Mouse (Mus musculus): Measurements from ENCODE around the gene Cacna1a. TPM values are rescaled to one million over a fixed set of nuclear protein-coding genes. Genes with fewer than 3 reads are reported as not detected.

Cacna1a gene
- polyA plus RNA-seq, 1 experiment = 10.5 TPM

DNA sequence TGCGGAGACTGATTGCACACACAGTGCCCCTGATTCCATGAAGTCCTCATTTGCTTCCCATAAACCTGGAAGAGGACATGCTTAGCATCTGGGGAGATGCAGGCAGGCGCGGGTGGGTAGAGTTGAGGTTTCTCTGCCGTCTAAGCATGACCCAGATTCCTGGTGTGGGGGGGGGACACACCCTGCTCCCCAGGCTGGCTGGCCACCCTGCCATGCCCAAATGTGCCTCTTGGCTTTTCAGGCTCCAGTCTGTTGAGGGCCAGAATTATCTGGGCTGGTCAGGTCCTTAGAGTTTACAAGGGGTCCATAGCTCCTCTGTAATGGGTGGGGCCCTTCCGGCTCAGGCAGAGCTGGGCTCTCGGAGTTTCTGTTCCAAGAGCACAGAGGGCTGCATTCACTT, 28.7 kb downstream of the Cacna1a start:
- H3K27me3 ChIP-seq (ENCODE audit: control insufficient read depth, insufficient read depth, low read length) = peaks cover 8% of the 10 kb centered on the region; the same call in 1 of the 2 replicates

DNA sequence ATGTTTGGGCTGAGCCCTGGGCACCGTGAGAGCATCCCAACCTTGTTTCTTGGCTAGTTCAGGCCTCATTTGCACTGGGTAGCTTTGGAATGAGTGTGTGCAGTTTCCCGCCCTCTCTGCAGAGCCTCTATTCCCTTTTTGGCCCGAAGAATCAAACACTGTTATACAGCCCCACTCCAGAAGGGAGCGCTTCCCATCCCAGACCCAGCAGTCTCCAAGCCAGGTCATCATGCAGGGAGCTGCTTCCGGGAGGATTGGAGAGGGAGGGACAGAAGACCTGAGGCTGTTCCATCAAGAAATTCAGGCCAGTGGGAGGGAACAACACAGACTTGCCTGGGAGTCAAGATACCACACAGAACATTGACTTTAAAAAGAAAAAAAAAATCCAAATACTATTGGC, 29.6 kb downstream of the Cacna1a start:
- Histone ChIP-seq H3K36me3 (ENCODE audit: control insufficient read depth, insufficient read depth, low read length) (no peaks in the 10 kb centered on the region), H3K27ac (ENCODE audit: control insufficient read depth, insufficient read depth, low read length) (no peak overlapping the region), H3K4me3 (ENCODE audit: control insufficient read depth, insufficient read depth, low read length) (no peak overlapping the region), H3K27me3 (ENCODE audit: control insufficient read depth, insufficient read depth, low read length) (peaks cover 8% of the 10 kb centered on the region; the same call in 1 of the 2 replicates), H3K4me1 (replicated peaks; ENCODE audit: control insufficient read depth, insufficient read depth, low read length) (no peaks in the 10 kb centered on the region)
- WGBS = 55% methylated on average over 5 of the region's 5 CpGs
- TF ChIP-seq POLR2A (IDR thresholded peaks at IDR 0.05; ENCODE audit: control insufficient read depth, extremely low read depth, insufficient read depth, low read length, poor library complexity) = no peak
- no peak for TF ChIP-seq CTCF (IDR thresholded peaks at IDR 0.05; ENCODE audit: borderline replicate concordance, control insufficient read depth, extremely low read depth, insufficient read depth, low read length, poor library complexity)
- DNase-seq = no peak

More for the DNA sequence above, 28.7 kb downstream of the Cacna1a start:
- H3K27ac ChIP-seq (ENCODE audit: control insufficient read depth, insufficient read depth, low read length) = no peak overlapping the region
- DNase-seq = no peak
- TF ChIP-seq CTCF (IDR thresholded peaks at IDR 0.05; ENCODE audit: borderline replicate concordance, control insufficient read depth, extremely low read depth, insufficient read depth, low read length, poor library complexity) = no peak
- no peak for TF ChIP-seq POLR2A (IDR thresholded peaks at IDR 0.05; ENCODE audit: control insufficient read depth, extremely low read depth, insufficient read depth, low read length, poor library complexity)
- 86% methylated on average over 6 of the region's 6 CpGs for WGBS
- no peak overlapping the region for H3K4me3 ChIP-seq (ENCODE audit: control insufficient read depth, insufficient read depth, low read length)
- no peaks in the 10 kb centered on the region for H3K36me3 ChIP-seq (ENCODE audit: control insufficient read depth, insufficient read depth, low read length)
- H3K4me1 ChIP-seq (replicated peaks; ENCODE audit: control insufficient read depth, insufficient read depth, low read length) = no peaks in the 10 kb centered on the region

DNA sequence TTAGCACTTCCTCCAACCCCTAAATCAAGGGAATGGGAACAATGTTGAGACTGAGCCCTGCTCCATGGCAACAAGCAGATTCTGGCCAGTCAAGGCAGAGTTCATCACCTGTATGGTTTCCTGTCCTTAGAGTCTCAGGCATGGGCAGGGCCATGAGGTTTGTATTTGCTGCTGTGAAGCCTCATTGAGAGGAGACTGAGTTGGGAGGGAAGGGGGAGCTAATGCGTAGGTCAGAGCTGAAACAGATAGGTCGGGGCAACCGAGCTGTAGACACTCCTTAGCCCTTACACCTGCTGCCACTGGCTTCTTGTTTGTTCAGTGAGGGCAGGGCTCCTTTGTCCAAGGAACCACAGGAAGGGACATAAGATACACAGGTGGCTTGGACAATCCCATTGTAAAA, 36.2 kb downstream of the Cacna1a start:
- Histone ChIP-seq H3K27me3 (ENCODE audit: control insufficient read depth, insufficient read depth, low read length) (no peaks in the 10 kb centered on the region), H3K4me1 (replicated peaks; ENCODE audit: control insufficient read depth, insufficient read depth, low read length) (no peaks in the 10 kb centered on the region), H3K27ac (ENCODE audit: control insufficient read depth, insufficient read depth, low read length) (no peak overlapping the region), H3K4me3 (ENCODE audit: control insufficient read depth, insufficient read depth, low read length) (no peak overlapping the region), H3K36me3 (ENCODE audit: control insufficient read depth, insufficient read depth, low read length) (no peaks in the 10 kb centered on the region)
- no peak for DNase-seq
- TF ChIP-seq CTCF (IDR thresholded peaks at IDR 0.05; ENCODE audit: borderline replicate concordance, control insufficient read depth, extremely low read depth, insufficient read depth, low read length, poor library complexity) (no peak), POLR2A (IDR thresholded peaks at IDR 0.05; ENCODE audit: control insufficient read depth, extremely low read depth, insufficient read depth, low read length, poor library complexity) (no peak)
- WGBS = 85% methylated on average over 3 of the region's 3 CpGs

DNA sequence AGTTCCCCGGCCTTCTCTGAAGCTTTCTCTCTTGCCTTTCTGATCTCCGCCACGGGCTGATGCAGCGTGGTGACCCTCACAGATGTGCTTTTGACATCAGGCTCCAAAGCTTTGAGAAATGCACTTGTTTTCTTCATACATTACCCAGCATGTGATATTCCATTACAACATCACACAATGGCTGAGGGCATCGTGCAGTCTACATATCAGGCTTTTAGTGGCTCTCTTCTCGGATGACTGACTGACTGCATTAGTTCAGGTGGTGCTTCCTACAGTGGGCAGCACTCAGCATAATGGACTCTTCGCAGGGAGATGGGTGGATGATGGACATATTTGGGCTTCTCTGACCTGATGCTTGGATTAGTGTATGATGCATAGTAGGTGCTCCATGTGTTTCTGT, 37.8 kb downstream of the Cacna1a start:
- DNase-seq = no peak
- H3K27ac ChIP-seq (ENCODE audit: control insufficient read depth, insufficient read depth, low read length) = no peak overlapping the region
- no peak overlapping the region for H3K4me3 ChIP-seq (ENCODE audit: control insufficient read depth, insufficient read depth, low read length)
- WGBS = 95% methylated on average over 7 of the region's 7 CpGs
- no peaks in the 10 kb centered on the region for H3K27me3 ChIP-seq (ENCODE audit: control insufficient read depth, insufficient read depth, low read length)
- no peaks in the 10 kb centered on the region for H3K36me3 ChIP-seq (ENCODE audit: control insufficient read depth, insufficient read depth, low read length)
- TF ChIP-seq POLR2A (IDR thresholded peaks at IDR 0.05; ENCODE audit: control insufficient read depth, extremely low read depth, insufficient read depth, low read length, poor library complexity) (no peak), CTCF (IDR thresholded peaks at IDR 0.05; ENCODE audit: borderline replicate concordance, control insufficient read depth, extremely low read depth, insufficient read depth, low read length, poor library complexity) (no peak)
- H3K4me1 ChIP-seq (replicated peaks; ENCODE audit: control insufficient read depth, insufficient read depth, low read length) = no peaks in the 10 kb centered on the region

DNA sequence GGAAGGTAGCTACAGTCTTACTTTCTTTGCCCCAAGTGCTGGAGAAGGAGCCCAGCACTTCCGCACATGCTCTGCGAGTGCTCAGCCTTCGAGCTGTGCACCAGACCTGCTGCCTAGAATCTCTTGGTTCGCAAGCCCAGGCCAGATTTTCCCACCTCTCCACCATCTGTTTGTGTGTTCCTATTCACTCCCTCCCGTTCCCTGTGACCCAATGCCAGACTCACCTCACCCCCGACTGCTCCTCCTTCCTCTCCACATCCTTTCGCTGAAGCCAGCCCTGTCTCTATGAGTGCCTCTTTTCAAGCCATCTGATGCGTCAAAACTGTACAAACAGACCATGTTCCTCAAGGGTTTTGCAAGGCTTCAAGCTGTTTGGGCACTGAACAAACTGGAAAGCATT, 38.3 kb downstream of the Cacna1a start:
- Histone ChIP-seq H3K27ac (ENCODE audit: control insufficient read depth, insufficient read depth, low read length) (no peak overlapping the region), H3K4me1 (replicated peaks; ENCODE audit: control insufficient read depth, insufficient read depth, low read length) (no peaks in the 10 kb centered on the region), H3K36me3 (ENCODE audit: control insufficient read depth, insufficient read depth, low read length) (no peaks in the 10 kb centered on the region), H3K27me3 (ENCODE audit: control insufficient read depth, insufficient read depth, low read length) (no peaks in the 10 kb centered on the region), H3K4me3 (ENCODE audit: control insufficient read depth, insufficient read depth, low read length) (no peak overlapping the region)
- 90% methylated on average over 8 of the region's 8 CpGs for WGBS
- no peak for DNase-seq
- no peak for TF ChIP-seq POLR2A (IDR thresholded peaks at IDR 0.05; ENCODE audit: control insufficient read depth, extremely low read depth, insufficient read depth, low read length, poor library complexity)
- TF ChIP-seq CTCF (IDR thresholded peaks at IDR 0.05; ENCODE audit: borderline replicate concordance, control insufficient read depth, extremely low read depth, insufficient read depth, low read length, poor library complexity) = no peak

DNA sequence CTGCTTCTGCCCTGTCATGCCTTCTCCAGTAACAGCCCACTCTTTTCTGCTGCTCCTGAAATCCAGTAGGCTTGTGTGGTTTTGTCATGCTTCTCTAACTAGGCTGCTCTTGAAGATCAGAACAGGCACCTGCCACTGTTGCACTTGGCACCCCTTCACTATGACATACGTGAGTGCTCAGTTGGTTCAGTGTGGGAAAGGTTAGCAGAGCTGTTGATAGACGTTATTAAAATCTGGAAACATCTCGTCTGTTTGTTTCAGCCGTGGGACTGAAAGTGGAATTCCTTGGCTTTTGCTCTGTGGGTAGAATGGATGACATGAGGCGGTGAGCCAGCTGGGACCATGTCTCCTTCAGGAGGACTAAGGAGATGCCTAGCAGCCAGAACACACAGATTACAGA, 39.8 kb downstream of the Cacna1a start:
- Histone ChIP-seq H3K4me3 (ENCODE audit: control insufficient read depth, insufficient read depth, low read length) (no peak overlapping the region), H3K27ac (ENCODE audit: control insufficient read depth, insufficient read depth, low read length) (no peak overlapping the region), H3K36me3 (ENCODE audit: control insufficient read depth, insufficient read depth, low read length) (no peaks in the 10 kb centered on the region), H3K27me3 (ENCODE audit: control insufficient read depth, insufficient read depth, low read length) (no peaks in the 10 kb centered on the region), H3K4me1 (replicated peaks; ENCODE audit: control insufficient read depth, insufficient read depth, low read length) (no peaks in the 10 kb centered on the region)
- no peak for DNase-seq
- 92% methylated on average over 5 of the region's 5 CpGs for WGBS
- TF ChIP-seq CTCF (IDR thresholded peaks at IDR 0.05; ENCODE audit: borderline replicate concordance, control insufficient read depth, extremely low read depth, insufficient read depth, low read length, poor library complexity) (no peak), POLR2A (IDR thresholded peaks at IDR 0.05; ENCODE audit: control insufficient read depth, extremely low read depth, insufficient read depth, low read length, poor library complexity) (no peak)

DNA sequence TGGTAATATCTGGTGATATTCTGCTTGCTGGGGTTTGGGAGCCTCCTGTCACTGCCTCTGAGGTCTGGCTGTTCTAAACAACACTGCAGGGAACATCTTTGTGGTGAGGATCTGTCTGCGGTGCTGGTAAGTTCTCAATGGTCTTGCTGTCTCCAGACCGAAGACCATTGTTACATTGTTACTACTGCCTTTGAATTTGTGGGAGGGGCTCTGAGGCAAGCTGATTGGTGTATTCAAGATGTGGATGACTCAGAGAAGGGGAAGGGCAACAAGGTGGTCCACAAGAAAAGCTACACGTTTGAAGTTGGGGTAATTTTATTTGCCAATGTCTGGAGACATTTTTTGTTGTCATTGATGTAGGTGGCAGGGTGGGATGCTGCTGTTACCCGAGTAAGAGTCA, 40.8 kb downstream of the Cacna1a start:
- TF ChIP-seq POLR2A (IDR thresholded peaks at IDR 0.05; ENCODE audit: control insufficient read depth, extremely low read depth, insufficient read depth, low read length, poor library complexity) (no peak), CTCF (IDR thresholded peaks at IDR 0.05; ENCODE audit: borderline replicate concordance, control insufficient read depth, extremely low read depth, insufficient read depth, low read length, poor library complexity) (no peak)
- no peak for DNase-seq
- Histone ChIP-seq H3K4me1 (replicated peaks; ENCODE audit: control insufficient read depth, insufficient read depth, low read length) (no peaks in the 10 kb centered on the region), H3K4me3 (ENCODE audit: control insufficient read depth, insufficient read depth, low read length) (no peak overlapping the region), H3K27ac (ENCODE audit: control insufficient read depth, insufficient read depth, low read length) (no peak overlapping the region), H3K36me3 (ENCODE audit: control insufficient read depth, insufficient read depth, low read length) (no peaks in the 10 kb centered on the region), H3K27me3 (ENCODE audit: control insufficient read depth, insufficient read depth, low read length) (no peaks in the 10 kb centered on the region)
- whole genome bisulfite sequencing = 33% methylated on average over 4 of the region's 4 CpGs
